Mouse (Mus musculus): Measurements from ENCODE around the gene Pex6. TPM values are rescaled to one million over a fixed set of nuclear protein-coding genes. Genes with fewer than 3 reads are reported as not detected.
A peak's percentile ranks its signal among the peaks of the same experiment; 100 is the strongest.

The Pex6 gene
- total and polyA plus RNA-seq, 2 experiments from 2014 or later: 17.6 to 38.5 TPM

- Histone ChIP-seq H3K9ac (replicated peaks; ENCODE audit: low read length, poor library complexity, severe bottlenecking) (no peak overlapping the region), H3K4me1 (ENCODE audit: insufficient read depth, low read length) (peaks cover 4% of the 10 kb centered on the region; the same call in 1 of the 2 replicates), H3K36me3 (ENCODE audit: insufficient read depth, low read length) (peaks cover 16% of the 10 kb centered on the region), H3K4me2 (ENCODE audit: low read depth, low read length, poor library complexity, severe bottlenecking) (no peak overlapping the region), H3K9me3 (ENCODE audit: low read length) (no peaks in the 10 kb centered on the region), H3K27ac (ENCODE audit: low read depth, low read length) (no peak overlapping the region), H3K4me3 (ENCODE audit: low read depth, low read length) (no peak overlapping the region), H3K27me3 (ENCODE audit: insufficient read depth, low read length) (no peaks in the 10 kb centered on the region)
- 85% methylated on average over 2 of the region's 2 CpGs for WGBS
- no peak for TF ChIP-seq CTCF (IDR thresholded peaks at IDR 0.05)
- ATAC-seq (ENCODE audit: low FRiP score) (no peak), DNase-seq (ENCODE audit: low spot score) (no peak)
Observed at GRCm38 (mm10) chr17:46747806-46748205, 36.5 kb downstream of the Pex6 start.

GRCm38 (mm10) chr17:46749282-46749681 is 38.0 kb downstream of the Pex6 start:
- H3K4me3 ChIP-seq (ENCODE audit: low read depth, low read length): no peak overlapping the region
- no peaks in the 10 kb centered on the region for H3K9me3 ChIP-seq (ENCODE audit: low read length)
- no peak overlapping the region for H3K27ac ChIP-seq (ENCODE audit: low read depth, low read length)
- DNase-seq (ENCODE audit: low spot score) (no peak), ATAC-seq (ENCODE audit: low FRiP score) (no peak)
- WGBS: 88% methylated on average over 5 of the region's 5 CpGs
- H3K36me3 ChIP-seq (ENCODE audit: insufficient read depth, low read length): peaks cover 8% of the 10 kb centered on the region
- no peak for TF ChIP-seq CTCF (IDR thresholded peaks at IDR 0.05)
- H3K4me2 ChIP-seq (ENCODE audit: low read depth, low read length, poor library complexity, severe bottlenecking): no peak overlapping the region
- H3K4me1 ChIP-seq (ENCODE audit: insufficient read depth, low read length): peaks cover 4% of the 10 kb centered on the region; the same call in 1 of the 2 replicates
- H3K9ac ChIP-seq (replicated peaks; ENCODE audit: low read length, poor library complexity, severe bottlenecking): no peak overlapping the region
- H3K27me3 ChIP-seq (ENCODE audit: insufficient read depth, low read length): no peaks in the 10 kb centered on the region

GRCm38 (mm10) chr17:46750580-46750979 is 39.3 kb downstream of the Pex6 start:
- TF ChIP-seq CTCF (IDR thresholded peaks at IDR 0.05): no peak
- Histone ChIP-seq H3K9ac (replicated peaks; ENCODE audit: low read length, poor library complexity, severe bottlenecking) (peak overlapping the region; percentile 60; the same call in 1 of the 2 replicates), H3K36me3 (ENCODE audit: insufficient read depth, low read length) (0 out of 2 replicates have a peak, but pooled peaks cover 1% of the 10 kb centered on the region), H3K4me1 (ENCODE audit: insufficient read depth, low read length) (peaks cover 4% of the 10 kb centered on the region; the same call in 1 of the 2 replicates), H3K4me3 (ENCODE audit: low read depth, low read length) (peak overlapping the region; percentile 47), H3K27me3 (ENCODE audit: insufficient read depth, low read length) (no peaks in the 10 kb centered on the region), H3K27ac (ENCODE audit: low read depth, low read length) (peak overlapping the region; percentile 85; the same call in 1 of the 2 replicates), H3K9me3 (ENCODE audit: low read length) (no peaks in the 10 kb centered on the region), H3K4me2 (ENCODE audit: low read depth, low read length, poor library complexity, severe bottlenecking) (peak overlapping the region; percentile 59)
- no peak for ATAC-seq (ENCODE audit: low FRiP score)
- DNase-seq (ENCODE audit: low spot score): no peak
- 91% methylated on average over 4 of the region's 4 CpGs for WGBS

- Histone ChIP-seq H3K9ac (replicated peaks; ENCODE audit: low read length, poor library complexity, severe bottlenecking) (peak overlapping the region; percentile 60), H3K4me3 (ENCODE audit: low read depth, low read length) (peak overlapping the region; percentile 47), H3K9me3 (ENCODE audit: low read length) (no peaks in the 10 kb centered on the region), H3K27ac (ENCODE audit: low read depth, low read length) (peak overlapping the region; percentile 85), H3K27me3 (ENCODE audit: insufficient read depth, low read length) (no peaks in the 10 kb centered on the region; the same call in 1 of the 2 replicates), H3K36me3 (ENCODE audit: insufficient read depth, low read length) (no peaks in the 10 kb centered on the region), H3K4me2 (ENCODE audit: low read depth, low read length, poor library complexity, severe bottlenecking) (peak overlapping the region; percentile 59), H3K4me1 (ENCODE audit: insufficient read depth, low read length) (peaks cover 4% of the 10 kb centered on the region; the same call in 1 of the 2 replicates)
- ATAC-seq (ENCODE audit: low FRiP score) (no peak; the same call in 1 of the 2 replicates), DNase-seq (ENCODE audit: low spot score) (peak; percentile 50)
- 23% methylated on average over 16 of the region's 16 CpGs for WGBS
- no peak for TF ChIP-seq CTCF (IDR thresholded peaks at IDR 0.05)
Observed at GRCm38 (mm10) chr17:46751056-46751793, 40.0 kb downstream of the Pex6 start.

GRCm38 (mm10) chr17:46751794-46752556 is 40.7 kb downstream of the Pex6 start, which contains the start of gene Cnpy3:
Cnpy3 (minus strand) TSS chr17:46752214.
- H3K36me3 ChIP-seq (ENCODE audit: insufficient read depth, low read length): no peaks in the 10 kb centered on the region
- H3K4me1 ChIP-seq (ENCODE audit: insufficient read depth, low read length): peaks cover 4% of the 10 kb centered on the region; the same call in 1 of the 2 replicates
- H3K9me3 ChIP-seq (ENCODE audit: low read length): no peaks in the 10 kb centered on the region
- DNase-seq (ENCODE audit: low spot score) (peak; percentile 99), ATAC-seq (ENCODE audit: low FRiP score) (peak; percentile 98)
- peak within 1 kb of the TSS; percentile 59 for H3K4me2 ChIP-seq (ENCODE audit: low read depth, low read length, poor library complexity, severe bottlenecking)
- H3K4me3 ChIP-seq (ENCODE audit: low read depth, low read length): peak within 1 kb of the TSS; percentile 47
- no peak for TF ChIP-seq CTCF (IDR thresholded peaks at IDR 0.05)
- H3K27me3 ChIP-seq (ENCODE audit: insufficient read depth, low read length): no peaks in the 10 kb centered on the region; the same call in 1 of the 2 replicates
- under 1% methylated on average over 58 of the region's 58 CpGs for WGBS
- H3K27ac ChIP-seq (ENCODE audit: low read depth, low read length): peak within 1 kb of the TSS; percentile 85
- peak within 1 kb of the TSS; percentile 60 for H3K9ac ChIP-seq (replicated peaks; ENCODE audit: low read length, poor library complexity, severe bottlenecking)

Measured in midbrain, postnatal 0 days (tissue).